Mouse (Mus musculus) bone marrow macrophage, adult 2 months (primary cell): ENCODE results near the gene 4933428M09Rik. TPM values are rescaled to one million over a fixed set of nuclear protein-coding genes. Genes with fewer than 3 reads are reported as not detected.

Experiments used
- H3K27ac ChIP-seq: 2 replicates; pipeline ENCODE4 v1.5.1; 2012; ENCODE audit warnings: low read depth, low read length; ENCODE audit not compliant: insufficient read depth
- H3K4me1 ChIP-seq: 2 replicates; pipeline ENCODE4 v1.6.1; 2012; ENCODE audit warnings: low read length; ENCODE audit not compliant: control insufficient read depth, insufficient read depth
- H3K4me3 ChIP-seq: 2 replicates; pipeline ENCODE4 v1.5.1; 2012; ENCODE audit warnings: mild to moderate bottlenecking, low read length, moderate library complexity; ENCODE audit not compliant: insufficient read depth
- CTCF ChIP-seq: IDR thresholded peaks from 2 replicates; pipeline ENCODE4 v1.5.1; 2012; ENCODE audit warnings: low read depth, mild to moderate bottlenecking, low read length, moderate library complexity
- POLR2A ChIP-seq: IDR thresholded peaks from 2 replicates; pipeline ENCODE4 v1.6.1; 2012; ENCODE audit warnings: mild to moderate bottlenecking, low read depth, low read length, borderline replicate concordance
- polyA plus RNA-seq: library from polyadenylated mRNA; stranded (reverse); fragments of >200 nt; gene quantifications from 2 replicates; pipeline ENCODE4 v1.2.4, GENCODE M21; 2012; ENCODE audit not compliant: missing spikeins, insufficient read depth, insufficient read length

4933428M09Rik gene
- polyA plus RNA-seq, 1 experiment, result not detected

DNA sequence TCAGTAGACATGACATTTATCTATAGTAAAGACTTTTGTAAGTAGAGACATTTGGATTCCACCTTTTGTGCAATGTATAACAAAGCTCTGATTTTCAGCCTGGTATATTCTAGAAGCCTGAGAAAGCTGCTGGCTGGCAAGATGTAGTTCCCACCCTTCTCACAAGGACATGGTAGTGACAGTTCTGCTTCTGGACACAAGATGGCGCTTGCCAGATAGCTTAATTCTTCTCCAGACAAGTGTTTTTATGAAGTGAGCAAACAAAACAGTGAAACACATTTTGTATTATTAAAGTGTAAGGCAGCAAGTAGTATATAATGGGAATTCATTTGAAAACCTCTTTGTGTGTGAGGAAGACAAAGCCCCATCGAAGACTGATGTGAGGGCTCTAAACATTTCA is 40.0 kb downstream of the 4933428M09Rik start:
- Histone ChIP-seq H3K4me3 (no peak overlapping the region), H3K4me1 (no peaks in the 10 kb centered on the region), H3K27ac (no peak overlapping the region)
- no peak for TF ChIP-seq POLR2A
- TF ChIP-seq CTCF, result no peak

GRCm38 (mm10) chrX:139220830-139221229 is 41.8 kb downstream of the 4933428M09Rik start:
- H3K27ac ChIP-seq, result no peak overlapping the region
- TF ChIP-seq POLR2A, result no peak

DNA sequence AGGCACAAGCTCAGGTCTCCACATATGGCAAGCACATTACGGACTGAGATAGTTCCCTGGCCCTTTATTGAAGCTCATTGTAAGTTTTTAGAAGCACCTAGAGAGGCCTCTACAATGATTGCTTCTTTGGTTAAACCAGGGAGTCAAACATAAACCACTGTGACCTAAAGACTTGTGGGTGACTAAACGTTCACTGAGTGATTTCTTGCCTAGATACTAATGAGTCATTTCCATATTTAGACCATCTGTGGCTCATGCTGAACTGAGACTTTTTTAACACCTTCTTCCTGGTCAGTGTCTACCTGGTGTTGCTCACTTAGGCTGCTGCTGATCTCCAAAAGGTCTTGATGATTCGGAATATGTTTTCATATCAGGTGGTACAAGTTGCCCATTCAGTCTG is 42.9 kb downstream of the 4933428M09Rik start:
- H3K4me3 ChIP-seq, result no peak overlapping the region
- H3K4me1 ChIP-seq, result no peaks in the 10 kb centered on the region
- TF ChIP-seq POLR2A (no peak), CTCF (no peak)
- H3K27ac ChIP-seq, result no peak overlapping the region

More at GRCm38 (mm10) chrX:139220830-139221229, 41.8 kb downstream of the 4933428M09Rik start:
- Histone ChIP-seq H3K4me1 (no peaks in the 10 kb centered on the region), H3K4me3 (no peak overlapping the region)

Other genes starting within 250 kb of the 4933428M09Rik start
- not detected in 2 replicates for gene Serpina7, start 94.0 kb upstream of the 4933428M09Rik start, polyA plus RNA-seq
- gene 4930513O06Rik, start 93.0 kb upstream of the 4933428M09Rik start, polyA plus RNA-seq, result not detected in 2 replicates
- not detected in 2 replicates for gene Mum1l1, start 30.8 kb downstream of the 4933428M09Rik start, polyA plus RNA-seq
- not detected in 2 replicates for gene Trap1a, start 154.5 kb downstream of the 4933428M09Rik start, polyA plus RNA-seq